Mouse (Mus musculus): ENCODE data around the gene Nfkbiz.
A peak's percentile ranks its signal among the peaks of the same experiment; 100 is the strongest.
"Not testable (repeated sequence)": the region's sequence is repeated elsewhere in the genome, so short reads cannot be mapped to it uniquely, and the experiment has no call there.

Gene Nfkbiz

DNA sequence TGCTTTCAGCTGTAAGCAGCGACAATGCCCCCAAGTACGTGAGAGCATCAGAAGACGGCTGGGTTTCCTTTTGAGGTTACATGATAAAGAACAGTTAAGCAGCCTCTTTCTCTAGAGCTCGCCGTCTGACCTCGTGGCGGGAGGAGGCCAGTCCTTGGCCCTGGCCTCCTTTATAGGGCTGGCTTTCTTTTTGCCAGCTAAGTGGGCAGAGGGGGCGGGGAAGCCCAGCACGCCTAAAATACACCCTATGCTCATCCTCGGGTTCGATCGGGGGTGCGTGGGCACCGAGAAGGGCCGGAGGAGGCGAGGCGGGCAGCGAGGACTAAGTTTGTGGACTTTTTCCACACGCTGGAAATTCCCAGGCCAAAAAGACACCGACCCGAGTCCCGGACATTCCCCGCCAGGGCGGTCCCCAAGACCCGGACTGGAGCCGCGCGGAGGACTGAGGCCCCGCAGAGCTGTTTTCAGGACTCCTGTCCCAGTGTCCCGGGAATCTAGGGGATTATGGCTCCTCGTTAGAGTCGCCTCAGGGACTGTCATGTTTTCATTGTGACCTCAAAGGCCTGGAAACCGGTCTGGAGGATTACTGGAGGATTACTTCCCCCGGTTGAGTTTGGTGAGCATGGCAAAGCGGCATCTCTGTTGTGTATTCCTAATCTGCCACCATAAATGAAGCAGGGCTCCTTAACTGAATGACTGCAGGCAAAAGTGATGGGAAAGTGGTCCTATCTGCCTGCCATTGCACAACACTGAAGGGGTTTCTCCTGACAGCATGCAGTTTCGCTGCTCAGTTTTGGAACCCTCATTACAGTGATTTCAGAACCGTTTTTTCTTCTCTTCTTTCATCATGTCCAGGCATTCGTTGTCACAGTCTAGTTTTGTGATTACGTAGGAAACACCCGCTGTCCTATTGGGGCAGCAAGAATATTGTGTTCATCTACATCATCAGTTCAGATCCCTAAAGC lies at the start of gene Nfkbiz:
Gene Nfkbiz, minus strand, starts transcription at position 390 of the 965 bp plus-strand sequence.
- DNase-seq (ENCODE audit: low spot score), result peak; percentile 71

DNA sequence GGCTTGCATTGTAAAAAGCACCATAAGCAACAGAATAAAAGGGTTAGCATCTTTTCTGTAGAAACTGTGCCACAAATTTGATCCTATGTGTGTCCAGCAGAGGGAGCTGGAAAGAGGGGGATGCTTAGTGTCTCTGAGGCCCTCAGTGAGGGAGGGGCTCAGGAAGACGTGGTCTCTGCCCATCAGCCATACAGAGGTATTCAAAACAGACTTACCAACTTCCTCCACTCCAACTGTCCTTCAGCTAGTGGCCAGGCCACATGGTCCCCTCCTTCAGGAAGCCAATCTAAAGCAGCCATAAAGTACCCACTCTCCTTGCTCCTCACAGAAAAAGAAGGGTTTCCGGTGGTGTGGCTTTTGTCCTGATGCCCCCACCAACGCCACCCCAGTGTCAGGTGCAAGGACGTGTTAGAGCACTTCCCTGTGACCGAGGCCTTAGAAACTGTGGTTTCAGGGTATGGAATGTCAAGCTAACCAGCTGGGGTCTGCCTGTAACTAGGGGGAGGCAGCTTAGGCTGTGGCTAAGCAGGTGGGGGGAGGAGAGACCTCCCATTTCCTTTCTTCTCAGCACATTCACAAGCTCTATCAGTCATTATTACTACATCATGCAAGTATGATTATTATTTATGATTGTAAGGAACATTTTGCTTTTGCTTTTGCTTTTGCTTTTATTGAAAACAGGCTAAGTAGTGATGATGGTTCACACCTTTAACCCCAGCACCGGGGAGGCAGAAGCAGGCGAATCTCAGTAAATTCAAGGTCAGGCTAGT lies 49.3 kb upstream of the Nfkbiz start:
- DNase-seq (ENCODE audit: low spot score), result no peak

DNA sequence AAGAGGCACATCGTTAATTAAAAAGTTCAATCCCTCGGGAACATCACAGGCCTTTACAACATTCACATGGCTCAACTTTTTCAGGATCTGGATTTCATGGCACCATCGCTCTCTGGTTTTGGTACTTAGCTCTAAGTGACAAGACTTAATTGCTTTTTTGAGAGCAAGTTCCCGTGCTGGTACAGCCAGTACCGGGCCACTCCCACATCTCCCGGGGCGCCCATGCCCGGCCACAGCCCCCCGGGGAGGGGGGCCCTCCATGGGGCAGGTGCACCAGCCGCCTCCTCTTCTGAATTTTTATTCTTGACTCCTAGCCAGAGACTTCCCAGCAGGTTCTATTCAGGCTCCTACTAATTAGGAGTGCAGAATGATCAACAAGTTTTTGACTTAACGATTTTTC lies 45.5 kb upstream of the Nfkbiz start:
- DNase-seq (ENCODE audit: low spot score), result no peak

DNA sequence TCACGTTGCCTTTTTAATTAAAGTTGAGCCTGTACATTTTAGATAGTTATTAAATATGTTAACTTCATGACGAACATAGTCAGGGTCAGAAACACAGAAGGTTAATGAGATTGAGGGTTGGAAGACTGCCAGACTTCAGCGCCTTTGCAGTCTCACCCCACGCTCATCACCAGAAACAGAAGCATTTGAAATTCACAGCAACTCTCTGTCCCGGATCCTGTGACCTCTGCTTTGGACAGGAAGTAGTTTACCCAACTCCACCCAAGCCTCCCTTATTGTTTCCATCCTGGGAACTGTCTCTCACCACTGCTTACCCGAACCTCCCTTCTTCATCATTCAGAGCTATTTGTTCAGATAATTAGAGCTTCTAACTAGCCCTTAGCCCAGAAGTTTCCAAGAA lies 37.3 kb upstream of the Nfkbiz start:
- no peak for DNase-seq (ENCODE audit: low spot score)

DNA sequence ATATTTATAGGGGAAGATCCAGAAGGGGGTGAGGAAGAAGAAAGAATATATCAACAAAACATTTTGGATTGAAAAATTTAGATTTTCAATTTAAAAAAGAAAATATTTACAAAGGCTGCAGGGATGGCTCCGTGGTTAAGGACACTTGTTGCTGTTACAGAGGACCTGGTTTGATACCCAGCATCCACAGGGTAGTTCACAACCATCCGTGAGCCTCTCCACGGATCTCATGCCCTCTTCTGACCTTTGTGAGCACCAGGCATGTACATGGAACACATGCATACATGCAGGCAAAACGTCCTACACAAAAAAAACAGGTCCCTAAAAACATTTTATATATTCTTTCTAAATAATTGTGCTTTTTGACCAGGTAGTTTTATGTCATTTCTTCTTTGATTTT lies 25.1 kb upstream of the Nfkbiz start:
- DNase-seq (ENCODE audit: low spot score), result no peak

DNA sequence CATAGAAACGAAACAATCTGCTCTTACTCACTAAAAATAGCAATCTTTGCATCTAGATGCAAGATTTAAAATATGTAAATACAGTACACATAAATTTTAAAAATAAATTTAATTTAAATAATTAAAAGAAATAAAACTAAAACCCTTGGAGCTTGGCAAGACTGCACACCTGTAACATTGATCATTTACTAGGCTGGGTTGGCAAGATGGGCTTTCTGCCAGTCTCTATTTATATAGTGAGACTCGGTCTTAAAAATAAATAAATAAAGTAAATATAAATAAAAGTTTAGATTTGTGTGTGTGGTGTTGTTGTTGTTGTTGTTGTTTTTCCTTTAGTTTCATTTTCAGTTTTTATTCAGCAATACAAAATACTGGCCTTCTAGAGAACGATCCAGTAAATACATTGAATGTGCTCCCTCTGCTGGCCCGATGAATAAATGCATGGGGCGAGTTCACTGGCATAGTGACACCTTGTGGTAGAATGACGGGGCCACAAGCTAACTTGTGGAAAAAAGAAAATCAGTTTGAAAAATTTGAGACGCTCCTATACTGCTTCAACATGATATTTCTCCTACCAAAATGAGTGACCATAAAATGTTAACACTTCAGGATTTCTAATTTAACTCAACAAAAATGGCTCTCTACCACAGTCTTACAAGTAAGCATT lies 24.6 kb upstream of the Nfkbiz start:
- DNase-seq (ENCODE audit: low spot score), result peak; percentile 21

DNA sequence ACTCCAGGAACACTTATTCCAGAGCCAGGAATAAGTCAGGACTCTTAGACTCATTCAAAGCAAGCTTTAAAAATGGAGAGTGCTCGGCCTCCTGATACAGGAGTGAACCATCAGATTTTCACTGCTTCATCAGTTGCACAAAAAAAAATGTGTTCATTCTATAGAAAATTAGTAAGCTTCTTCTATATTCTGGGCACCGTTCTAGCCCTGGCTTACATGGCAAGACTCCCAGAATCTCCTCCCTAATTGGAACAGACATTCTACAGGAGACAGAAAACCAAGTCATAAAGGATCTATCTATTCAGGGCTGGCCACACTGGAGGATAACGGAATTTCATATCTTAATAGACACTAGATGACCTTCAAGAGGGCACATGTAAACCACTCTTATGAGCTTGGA lies 22.4 kb upstream of the Nfkbiz start:
- no peak for DNase-seq (ENCODE audit: low spot score)

DNA sequence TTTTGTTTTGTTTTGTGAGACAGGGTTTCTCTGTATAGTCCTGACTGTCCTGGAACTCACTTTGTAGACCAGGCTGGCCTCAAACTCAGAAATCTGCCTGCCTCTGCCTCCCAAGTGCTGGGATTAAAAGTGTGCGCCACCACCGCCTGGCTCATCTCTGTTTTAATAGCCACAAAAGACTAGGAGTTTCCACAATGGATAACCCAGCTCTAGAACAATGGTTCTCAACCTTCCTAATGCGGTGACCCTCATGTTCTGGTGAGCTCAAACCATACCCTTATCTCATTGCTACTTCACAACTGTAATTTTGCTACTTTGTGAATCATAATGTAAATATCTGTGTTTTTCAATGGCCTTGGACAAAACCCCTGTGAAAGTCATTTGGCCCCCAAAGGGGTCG lies 20.7 kb upstream of the Nfkbiz start:
- DNase-seq (ENCODE audit: low spot score), result not testable (repeated sequence)

DNA sequence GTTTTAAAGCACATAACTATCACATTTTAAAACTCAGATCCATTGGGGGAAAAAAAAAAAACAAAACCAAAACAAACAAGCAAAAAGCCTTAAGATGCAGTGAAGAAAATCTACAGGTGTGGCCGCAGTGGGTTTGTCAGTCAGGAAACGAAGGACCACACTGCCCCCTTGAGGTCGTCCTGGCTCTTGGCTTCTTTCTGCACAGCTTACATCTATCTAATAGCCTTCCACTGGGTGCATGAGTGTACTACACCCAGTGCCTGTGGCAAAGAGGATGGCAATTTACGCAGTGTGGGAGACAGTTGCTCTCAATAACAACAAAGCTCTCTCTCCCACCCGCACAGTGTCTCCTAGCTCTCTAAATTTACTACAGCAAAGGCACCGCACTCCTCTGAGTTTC lies 19.8 kb upstream of the Nfkbiz start:
- DNase-seq (ENCODE audit: low spot score), result peak; percentile 17

DNA sequence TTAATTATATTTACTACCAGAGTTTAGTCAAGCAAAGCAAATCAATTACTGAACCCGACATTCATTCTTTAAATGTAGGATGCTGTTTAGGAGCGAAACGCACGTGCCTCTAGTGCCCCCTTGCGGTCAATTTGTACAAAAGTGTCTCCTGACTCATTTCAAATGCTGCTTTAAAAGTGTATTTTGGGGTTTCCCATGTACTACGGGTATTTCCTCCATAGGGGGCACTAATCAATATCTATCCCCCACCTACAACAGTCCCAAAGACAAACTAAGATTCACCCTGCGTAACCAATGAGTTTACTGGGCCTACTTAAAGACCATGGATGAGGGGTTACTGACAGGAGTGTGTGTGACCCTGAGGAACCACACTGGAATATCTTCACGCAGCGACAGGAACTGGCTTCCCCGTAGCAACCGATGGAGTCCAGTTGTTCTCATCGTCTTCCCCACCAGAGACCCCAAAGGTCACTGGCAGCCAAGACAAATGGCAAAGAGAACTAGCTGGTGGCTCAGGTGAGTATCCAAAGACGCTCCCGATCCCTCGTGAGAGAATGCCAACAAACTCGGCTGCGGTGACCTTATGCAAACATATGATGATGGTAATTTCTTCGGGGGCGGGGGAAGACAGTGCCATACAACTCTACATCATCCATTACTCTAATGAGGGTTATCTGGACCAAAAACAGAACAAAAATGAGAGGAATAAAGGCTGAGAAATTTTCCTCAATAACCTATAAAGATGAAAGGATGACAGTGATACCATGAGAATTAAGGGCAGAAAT lies 14.4 kb upstream of the Nfkbiz start:
- DNase-seq (ENCODE audit: low spot score), result peak; percentile 13

DNA sequence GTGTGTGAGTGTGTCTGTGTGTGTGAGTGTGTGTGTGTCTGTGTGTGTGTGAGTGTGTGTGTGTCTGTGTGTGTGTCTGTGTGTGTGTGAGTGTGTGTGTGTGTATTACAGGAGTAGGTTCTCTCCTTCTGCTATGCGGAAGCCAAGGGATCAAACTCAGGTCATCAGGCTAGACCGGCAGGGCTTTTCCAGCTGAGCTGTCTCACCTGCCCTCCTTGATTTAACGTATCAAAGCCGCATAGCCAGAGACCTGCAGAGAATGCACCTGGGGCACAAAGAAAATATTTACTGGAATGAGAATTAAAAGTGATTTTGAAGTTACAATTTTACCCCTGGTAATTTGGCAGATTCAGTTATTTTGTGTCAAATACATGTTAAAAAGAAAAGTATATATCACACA lies 13.8 kb upstream of the Nfkbiz start:
- no peak for DNase-seq (ENCODE audit: low spot score)

DNA sequence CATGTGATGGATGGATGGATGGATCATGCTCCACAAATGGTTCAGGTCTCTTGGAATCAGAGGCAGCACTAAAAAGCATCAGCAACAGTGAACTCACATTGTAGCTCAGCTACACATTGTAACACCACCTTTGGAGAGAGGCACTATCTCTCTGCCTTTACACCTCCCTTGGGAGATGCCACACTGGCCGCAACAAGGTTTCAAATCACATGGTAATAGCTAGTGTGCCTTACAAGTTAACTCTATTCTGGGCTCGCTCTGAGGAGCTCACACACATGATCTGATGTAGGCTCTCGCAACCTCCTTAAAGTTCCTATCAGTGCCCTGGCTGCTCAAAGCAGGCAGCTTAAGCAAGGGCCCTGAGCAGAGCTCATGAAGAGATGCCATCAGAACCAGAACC lies 11.8 kb upstream of the Nfkbiz start:
- DNase-seq (ENCODE audit: low spot score), result no peak

DNA sequence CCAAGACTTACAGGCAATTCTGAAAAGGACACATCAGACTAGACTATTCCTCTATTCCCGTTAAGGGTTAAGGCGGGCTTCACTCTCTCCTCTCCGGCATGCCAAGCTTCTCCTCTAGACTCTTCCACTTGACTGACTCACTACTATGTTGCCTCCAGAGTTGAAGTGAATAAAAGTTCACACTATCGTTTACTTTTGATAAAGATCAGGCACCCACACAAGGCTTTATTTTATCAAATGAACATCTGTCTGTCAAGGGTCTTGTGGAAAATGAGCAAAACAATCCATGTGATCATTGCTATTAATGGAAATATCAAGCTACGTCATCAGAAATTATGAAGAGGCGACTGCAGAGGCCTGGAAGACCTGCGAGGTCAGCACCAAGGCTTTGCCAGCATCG lies 9.0 kb upstream of the Nfkbiz start:
- no peak for DNase-seq (ENCODE audit: low spot score)

DNA sequence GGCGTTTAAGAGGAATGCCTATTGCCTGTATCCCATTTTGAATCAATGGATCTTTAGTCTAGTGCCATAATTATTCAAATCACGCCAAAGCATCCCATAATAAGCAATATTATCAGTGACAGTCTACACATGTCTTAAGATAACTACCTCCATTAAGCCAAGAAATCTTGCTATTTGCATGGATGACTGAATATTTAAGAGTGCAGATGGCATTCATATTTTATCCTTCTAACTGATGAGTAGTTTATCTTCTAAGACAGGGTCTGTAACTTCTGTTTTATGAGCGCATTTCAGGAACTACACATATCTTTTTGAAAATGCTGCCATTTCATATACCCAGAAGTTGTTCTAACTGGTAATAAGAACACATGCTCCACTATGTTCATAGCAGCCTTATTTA lies 6.1 kb upstream of the Nfkbiz start:
- no peak for DNase-seq (ENCODE audit: low spot score)

DNA sequence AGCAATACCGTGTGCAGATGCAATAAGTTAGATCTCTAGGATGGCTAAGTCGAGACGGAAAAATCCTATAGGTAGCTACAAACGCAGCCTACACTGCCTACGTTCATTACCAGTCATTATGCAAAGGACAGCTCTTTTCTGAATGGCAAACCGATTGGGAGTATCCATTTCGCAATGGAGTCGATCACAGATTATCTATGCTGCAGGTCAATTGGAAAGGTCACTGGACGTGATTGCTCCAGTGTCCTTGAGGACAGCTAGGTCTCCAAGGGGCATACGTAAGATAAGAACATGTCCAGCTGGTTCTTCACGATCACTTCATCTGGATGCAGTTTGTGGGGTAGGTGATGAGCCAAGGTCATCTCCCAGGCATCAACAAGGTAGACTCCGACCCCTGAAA lies 5.2 kb upstream of the Nfkbiz start:
- DNase-seq (ENCODE audit: low spot score), result no peak

DNA sequence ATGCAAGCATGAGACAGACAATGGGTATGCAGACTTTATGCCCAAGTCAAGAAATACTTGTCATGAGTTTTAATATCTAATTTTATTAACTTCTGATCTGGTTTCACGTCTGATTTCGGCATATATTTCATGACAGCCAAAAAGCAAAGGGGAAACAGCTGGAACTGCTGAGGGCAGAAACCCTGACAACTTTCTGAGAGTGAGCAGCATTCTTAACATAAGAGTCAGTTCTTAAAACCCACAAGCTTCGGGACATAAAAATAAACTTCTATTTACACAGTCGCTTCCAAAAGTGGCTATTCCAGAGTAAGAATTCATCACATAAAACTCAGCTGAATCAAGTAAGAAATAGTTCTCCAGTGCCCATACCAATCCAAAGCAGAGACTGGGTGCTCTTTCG lies 4.4 kb upstream of the Nfkbiz start:
- DNase-seq (ENCODE audit: low spot score), result no peak

DNA sequence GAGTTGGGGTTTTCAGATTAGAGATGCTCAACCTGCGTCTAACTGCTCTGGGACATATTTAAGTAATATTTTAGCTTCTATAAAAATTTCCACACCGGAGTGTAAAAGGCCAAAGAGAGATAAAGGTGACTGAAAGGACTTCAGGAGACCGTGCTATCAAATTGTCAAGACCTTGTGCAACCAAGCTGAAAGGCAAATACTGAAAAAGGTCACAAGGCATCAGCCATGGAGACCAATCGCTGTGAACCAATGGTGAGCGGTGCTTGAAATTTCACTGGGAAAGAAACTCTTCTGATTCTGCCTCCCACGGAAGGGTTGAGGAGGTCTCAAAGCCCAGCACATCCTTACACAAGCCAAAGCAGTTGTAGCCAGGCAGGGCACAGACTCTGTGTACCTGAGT lies 2.8 kb upstream of the Nfkbiz start:
- no peak for DNase-seq (ENCODE audit: low spot score)

DNA sequence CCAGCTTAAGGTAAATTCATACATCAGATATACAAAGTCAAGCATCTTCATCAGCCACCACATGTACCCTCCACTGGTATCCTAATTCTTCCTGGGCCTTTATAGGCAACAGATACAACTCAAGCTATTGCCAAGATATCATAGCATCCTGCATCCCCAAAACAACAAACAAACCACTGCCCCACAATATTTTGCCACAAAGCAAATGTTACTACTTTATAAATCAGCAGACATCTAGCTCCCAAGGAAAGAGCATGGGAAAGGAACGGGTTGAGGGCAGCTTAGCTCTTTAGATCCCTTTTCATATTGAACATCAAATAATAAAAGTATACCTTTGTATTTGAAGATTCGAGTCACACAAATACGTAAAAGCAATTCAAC lies 580 bp downstream of the Nfkbiz start:
- DNase-seq (ENCODE audit: low spot score), result no peak

DNA sequence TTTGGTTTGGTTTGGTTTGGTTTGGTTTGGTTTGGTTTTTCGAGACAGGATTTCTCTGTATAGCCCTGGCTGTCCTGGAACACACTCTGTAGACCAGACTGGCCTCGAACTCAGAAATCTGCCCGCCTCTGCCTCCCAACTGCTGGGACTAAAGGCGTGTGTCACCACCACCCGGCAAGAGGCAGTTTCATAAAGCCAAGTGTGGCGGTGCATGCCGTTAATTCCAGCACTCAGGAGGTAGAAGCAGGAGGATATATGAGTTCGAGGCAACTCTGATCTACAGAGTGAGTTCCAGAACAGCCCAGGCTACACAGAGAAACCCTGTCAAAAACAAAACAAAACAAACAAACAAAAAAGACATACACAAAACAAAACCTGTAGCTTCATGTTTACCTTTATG lies 1.0 kb downstream of the Nfkbiz start:
- DNase-seq (ENCODE audit: low spot score), result not testable (repeated sequence)

DNA sequence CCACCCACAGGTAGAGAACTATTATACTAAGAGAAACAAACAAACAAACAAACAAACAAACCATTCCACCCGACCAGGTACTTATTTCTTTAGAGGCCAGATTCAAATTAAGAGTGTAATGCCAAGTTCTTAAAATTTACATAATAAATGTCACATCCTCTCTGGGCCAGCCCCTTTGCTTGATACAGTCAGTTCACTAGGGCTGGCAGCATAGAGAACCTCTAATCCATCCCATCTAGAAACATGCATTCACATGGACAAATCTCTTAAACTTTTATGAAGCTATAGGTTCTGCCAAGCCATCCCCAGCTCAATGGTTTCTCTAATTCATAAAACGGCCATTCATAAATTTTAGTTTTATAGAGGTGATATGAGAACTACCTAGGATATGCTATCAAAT lies 1.5 kb downstream of the Nfkbiz start:
- DNase-seq (ENCODE audit: low spot score), result no peak

DNA sequence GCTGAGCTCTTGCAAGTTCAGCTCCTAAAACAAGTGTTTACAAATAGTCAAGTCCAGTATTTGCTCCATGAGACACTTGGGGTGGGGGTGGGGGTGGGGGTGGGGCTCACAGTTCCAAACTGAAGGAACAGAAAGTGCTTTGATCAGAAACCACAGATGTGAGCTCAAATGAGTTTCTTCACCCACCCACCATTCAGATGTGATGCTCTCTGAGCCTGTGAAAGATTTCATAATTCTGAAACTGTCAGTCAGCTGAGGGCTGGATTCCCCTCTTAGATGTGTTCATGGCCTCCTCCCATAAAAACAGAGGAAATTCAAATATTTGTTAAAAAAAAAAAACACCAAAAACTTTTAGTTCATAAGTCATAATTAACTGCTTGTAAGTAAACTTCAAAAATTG lies 2.9 kb downstream of the Nfkbiz start:
- DNase-seq (ENCODE audit: low spot score), result no peak

DNA sequence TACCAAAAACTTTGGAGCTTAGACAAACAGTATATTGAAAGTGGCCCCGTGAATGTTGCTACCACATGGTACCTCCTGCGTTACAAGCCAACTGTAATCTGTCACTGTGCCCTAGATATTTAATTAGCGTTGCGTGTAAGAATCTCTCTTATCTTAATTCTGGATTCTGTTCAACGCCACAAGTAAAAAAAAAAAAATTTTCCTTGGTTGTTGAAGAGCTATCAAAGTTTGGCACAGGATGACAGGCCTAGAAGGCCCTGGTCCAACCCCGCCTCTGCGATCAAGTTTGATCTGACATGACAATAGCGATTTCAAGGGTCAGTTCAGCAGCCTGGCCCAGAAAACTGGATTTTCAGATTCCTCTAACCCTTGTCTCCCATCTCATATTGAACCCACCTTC lies 6.1 kb downstream of the Nfkbiz start:
- no peak for DNase-seq (ENCODE audit: low spot score)
